Mouse (Mus musculus) embryonic fibroblast, embryonic 13.5 days (primary cell): Measurements from ENCODE around the gene Anks3. TPM values are rescaled to one million over a fixed set of nuclear protein-coding genes. Genes with fewer than 3 reads are reported as not detected.

Experiments
- H3K27ac ChIP-seq: 2 replicates; pipeline ENCODE4 v1.5.1; 2012; ENCODE audit warnings: low read length, control low read depth, inconsistent platforms; ENCODE audit not compliant: insufficient read depth
- H3K4me1 ChIP-seq: 2 replicates; pipeline ENCODE4 v1.6.1; 2011; ENCODE audit warnings: low read length; ENCODE audit not compliant: control insufficient read depth, insufficient read depth
- H3K4me3 ChIP-seq: 2 replicates; pipeline ENCODE4 v1.5.1; 2011; ENCODE audit warnings: mild to moderate bottlenecking, control low read depth, low read length; ENCODE audit not compliant: insufficient read depth
- CTCF ChIP-seq: IDR thresholded peaks from 2 replicates; pipeline ENCODE4 v1.5.1; 2011; ENCODE audit warnings: mild to moderate bottlenecking, control low read depth, low read length, moderate library complexity, borderline replicate concordance; ENCODE audit not compliant: insufficient read depth
- POLR2A ChIP-seq: IDR thresholded peaks from 2 replicates; pipeline ENCODE4 v1.6.1; 2011; ENCODE audit warnings: low read depth, mild to moderate bottlenecking, control low read depth, low read length, moderate library complexity
- polyA plus RNA-seq: library from polyadenylated mRNA; stranded (reverse); fragments of >200 nt; gene quantifications from 2 replicates; pipeline ENCODE4 v1.2.4, GENCODE M21; 2011; ENCODE audit warnings: low read depth; ENCODE audit not compliant: missing spikeins, insufficient read length

The Anks3 gene
- polyA plus RNA-seq, 1 experiment: 41.4 TPM

- peak; percentile 42; the same call in 1 of the 2 replicates for TF ChIP-seq POLR2A
- TF ChIP-seq CTCF: 0 out of 2 replicates have a peak, but pooled peaks have one; percentile 1
- H3K4me1 ChIP-seq: no peaks in the 10 kb centered on the region
- no peak overlapping the region for H3K4me3 ChIP-seq
- H3K27ac ChIP-seq: no peak overlapping the region
Observed at GRCm38 (mm10) chr16:4935430-4935829, 28.6 kb downstream of the Anks3 start.

GRCm38 (mm10) chr16:4932429-4932828 is 31.6 kb downstream of the Anks3 start:
- H3K27ac ChIP-seq: no peak overlapping the region
- TF ChIP-seq CTCF (no peak), POLR2A (no peak)

GRCm38 (mm10) chr16:4928474-4928873 is 35.5 kb downstream of the Anks3 start:
- Histone ChIP-seq H3K4me3 (no peak overlapping the region), H3K27ac (no peak overlapping the region), H3K4me1 (no peaks in the 10 kb centered on the region)
- TF ChIP-seq POLR2A: no peak
- TF ChIP-seq CTCF: no peak

More at GRCm38 (mm10) chr16:4932429-4932828, 31.6 kb downstream of the Anks3 start:
- no peaks in the 10 kb centered on the region for H3K4me1 ChIP-seq
- no peak overlapping the region for H3K4me3 ChIP-seq

GRCm38 (mm10) chr16:4927967-4928366 is 36.0 kb downstream of the Anks3 start:
- H3K4me3 ChIP-seq: no peak overlapping the region
- no peaks in the 10 kb centered on the region for H3K4me1 ChIP-seq
- H3K27ac ChIP-seq: no peak overlapping the region
- TF ChIP-seq CTCF (no peak), POLR2A (no peak)

- TF ChIP-seq CTCF (no peak), POLR2A (no peak)
- no peaks in the 10 kb centered on the region for H3K4me1 ChIP-seq
- no peak overlapping the region for H3K27ac ChIP-seq
- H3K4me3 ChIP-seq: no peak overlapping the region
Observed at GRCm38 (mm10) chr16:4923996-4924395, 40.0 kb downstream of the Anks3 start.

- H3K4me3 ChIP-seq: no peak overlapping the region
- H3K4me1 ChIP-seq: no peaks in the 10 kb centered on the region
- no peak overlapping the region for H3K27ac ChIP-seq
- TF ChIP-seq POLR2A: no peak
- no peak for TF ChIP-seq CTCF
Observed at GRCm38 (mm10) chr16:4922481-4922880, 41.5 kb downstream of the Anks3 start.

- peaks cover 5% of the 10 kb centered on the region; the same call in 1 of the 2 replicates for H3K4me1 ChIP-seq
- TF ChIP-seq POLR2A (no peak), CTCF (no peak)
- no peak overlapping the region for H3K4me3 ChIP-seq
- no peak overlapping the region for H3K27ac ChIP-seq
Observed at GRCm38 (mm10) chr16:4920556-4920955, 43.4 kb downstream of the Anks3 start.

- TF ChIP-seq POLR2A: no peak
- TF ChIP-seq CTCF: no peak
- Histone ChIP-seq H3K27ac (no peak overlapping the region), H3K4me1 (peaks cover 15% of the 10 kb centered on the region), H3K4me3 (no peak overlapping the region)
Observed at GRCm38 (mm10) chr16:4916608-4917007, 47.4 kb downstream of the Anks3 start.

GRCm38 (mm10) chr16:4915931-4916330 is 48.1 kb downstream of the Anks3 start:
- Histone ChIP-seq H3K27ac (no peak overlapping the region), H3K4me1 (peaks cover 15% of the 10 kb centered on the region), H3K4me3 (no peak overlapping the region)
- TF ChIP-seq POLR2A (no peak), CTCF (no peak)

- Histone ChIP-seq H3K27ac (peak overlapping the region; percentile 81; the same call in 1 of the 2 replicates), H3K4me1 (peaks cover 15% of the 10 kb centered on the region), H3K4me3 (no peak overlapping the region)
- peak; percentile 33; the same call in 1 of the 2 replicates for TF ChIP-seq CTCF
- no peak for TF ChIP-seq POLR2A
Observed at GRCm38 (mm10) chr16:4913783-4914735, 49.9 kb downstream of the Anks3 start.
